Mouse (Mus musculus): Measurements from ENCODE around the gene Catsper3. TPM values are rescaled to one million over a fixed set of nuclear protein-coding genes. Genes with fewer than 3 reads are reported as not detected.

The Catsper3 gene
- polyA plus RNA-seq, 1 experiment from 2014 or later: 0.19 TPM

- no peak for ATAC-seq
- Histone ChIP-seq H3K4me2 (ENCODE audit: low read length) (no peak overlapping the region), H3K27ac (ENCODE audit: low read length) (no peak overlapping the region), H3K9me3 (replicated peaks; ENCODE audit: control insufficient read depth, low read length, poor library complexity, severe bottlenecking) (no peaks in the 10 kb centered on the region), H3K4me1 (ENCODE audit: control insufficient read depth, insufficient read depth, low read length) (no peaks in the 10 kb centered on the region), H3K36me3 (ENCODE audit: control insufficient read depth, insufficient read depth, low read length) (no peaks in the 10 kb centered on the region), H3K27me3 (ENCODE audit: control insufficient read depth, insufficient read depth, low read depth, low read length) (peaks cover 37% of the 10 kb centered on the region), H3K4me3 (ENCODE audit: low read depth, low read length) (no peak overlapping the region), H3K9ac (ENCODE audit: low read depth, low read length) (no peak overlapping the region)
- WGBS: 61% methylated on average over 5 of the region's 5 CpGs
These were observed 38.1 kb downstream of the Catsper3 start for GRCm38 (mm10) chr13:55822499-55822898.

- 20% methylated on average over 10 of the region's 10 CpGs for WGBS
- Histone ChIP-seq H3K4me3 (ENCODE audit: low read depth, low read length) (no peak overlapping the region), H3K4me1 (ENCODE audit: control insufficient read depth, insufficient read depth, low read length) (no peaks in the 10 kb centered on the region), H3K36me3 (ENCODE audit: control insufficient read depth, insufficient read depth, low read length) (no peaks in the 10 kb centered on the region), H3K4me2 (ENCODE audit: low read length) (no peak overlapping the region), H3K27me3 (ENCODE audit: control insufficient read depth, insufficient read depth, low read depth, low read length) (peaks cover 47% of the 10 kb centered on the region), H3K9ac (ENCODE audit: low read depth, low read length) (no peak overlapping the region), H3K27ac (ENCODE audit: low read length) (no peak overlapping the region), H3K9me3 (replicated peaks; ENCODE audit: control insufficient read depth, low read length, poor library complexity, severe bottlenecking) (no peaks in the 10 kb centered on the region)
- ATAC-seq: no peak
These were observed 40.0 kb downstream of the Catsper3 start for GRCm38 (mm10) chr13:55824151-55824945.

GRCm38 (mm10) chr13:55825245-55825681, 40.9 kb downstream of the Catsper3 start:
- peaks cover 53% of the 10 kb centered on the region for H3K27me3 ChIP-seq (ENCODE audit: control insufficient read depth, insufficient read depth, low read depth, low read length)
- no peaks in the 10 kb centered on the region for H3K9me3 ChIP-seq (replicated peaks; ENCODE audit: control insufficient read depth, low read length, poor library complexity, severe bottlenecking)
- no peaks in the 10 kb centered on the region for H3K4me1 ChIP-seq (ENCODE audit: control insufficient read depth, insufficient read depth, low read length)
- no peak overlapping the region for H3K9ac ChIP-seq (ENCODE audit: low read depth, low read length)
- WGBS: under 1% methylated on average over 32 of the region's 32 CpGs
- no peak overlapping the region for H3K27ac ChIP-seq (ENCODE audit: low read length)
- H3K4me3 ChIP-seq (ENCODE audit: low read depth, low read length): no peak overlapping the region
- ATAC-seq: 0 out of 2 replicates have a peak, but pooled peaks have one; percentile 18
- H3K36me3 ChIP-seq (ENCODE audit: control insufficient read depth, insufficient read depth, low read length): no peaks in the 10 kb centered on the region
- H3K4me2 ChIP-seq (ENCODE audit: low read length): no peak overlapping the region

GRCm38 (mm10) chr13:55826008-55826671, 41.8 kb downstream of the Catsper3 start:
- no peaks in the 10 kb centered on the region for H3K9me3 ChIP-seq (replicated peaks; ENCODE audit: control insufficient read depth, low read length, poor library complexity, severe bottlenecking)
- H3K9ac ChIP-seq (ENCODE audit: low read depth, low read length): no peak overlapping the region
- 0 out of 2 replicates have a peak, but pooled peaks have one; percentile 9 for ATAC-seq
- peaks cover 4% of the 10 kb centered on the region for H3K4me1 ChIP-seq (ENCODE audit: control insufficient read depth, insufficient read depth, low read length)
- H3K4me2 ChIP-seq (ENCODE audit: low read length): no peak overlapping the region
- H3K27me3 ChIP-seq (ENCODE audit: control insufficient read depth, insufficient read depth, low read depth, low read length): peaks cover 59% of the 10 kb centered on the region
- no peak overlapping the region for H3K4me3 ChIP-seq (ENCODE audit: low read depth, low read length)
- WGBS: under 1% methylated on average over 56 of the region's 56 CpGs
- no peak overlapping the region for H3K27ac ChIP-seq (ENCODE audit: low read length)
- no peaks in the 10 kb centered on the region for H3K36me3 ChIP-seq (ENCODE audit: control insufficient read depth, insufficient read depth, low read length)

- peaks cover 59% of the 10 kb centered on the region for H3K27me3 ChIP-seq (ENCODE audit: control insufficient read depth, insufficient read depth, low read depth, low read length)
These were observed 42.7 kb downstream of the Catsper3 start for GRCm38 (mm10) chr13:55826796-55827678.

GRCm38 (mm10) chr13:55827679-55828140, 43.3 kb downstream of the Catsper3 start:
- Histone ChIP-seq H3K4me1 (ENCODE audit: control insufficient read depth, insufficient read depth, low read length) (peaks cover 9% of the 10 kb centered on the region), H3K36me3 (ENCODE audit: control insufficient read depth, insufficient read depth, low read length) (no peaks in the 10 kb centered on the region), H3K9ac (ENCODE audit: low read depth, low read length) (no peak overlapping the region), H3K4me3 (ENCODE audit: low read depth, low read length) (no peak overlapping the region), H3K4me2 (ENCODE audit: low read length) (no peak overlapping the region), H3K27me3 (ENCODE audit: control insufficient read depth, insufficient read depth, low read depth, low read length) (peaks cover 60% of the 10 kb centered on the region), H3K27ac (ENCODE audit: low read length) (no peak overlapping the region), H3K9me3 (replicated peaks; ENCODE audit: control insufficient read depth, low read length, poor library complexity, severe bottlenecking) (no peaks in the 10 kb centered on the region)
- 1% methylated on average over 6 of the region's 6 CpGs for WGBS
- no peak for ATAC-seq

More at GRCm38 (mm10) chr13:55826796-55827678, 42.7 kb downstream of the Catsper3 start:
- Histone ChIP-seq H3K9me3 (replicated peaks; ENCODE audit: control insufficient read depth, low read length, poor library complexity, severe bottlenecking) (no peaks in the 10 kb centered on the region), H3K4me2 (ENCODE audit: low read length) (no peak overlapping the region), H3K27ac (ENCODE audit: low read length) (no peak overlapping the region), H3K4me1 (ENCODE audit: control insufficient read depth, insufficient read depth, low read length) (peaks cover 9% of the 10 kb centered on the region), H3K9ac (ENCODE audit: low read depth, low read length) (no peak overlapping the region), H3K36me3 (ENCODE audit: control insufficient read depth, insufficient read depth, low read length) (no peaks in the 10 kb centered on the region), H3K4me3 (ENCODE audit: low read depth, low read length) (no peak overlapping the region)
- 4% methylated on average over 13 of the region's 13 CpGs for WGBS
- no peak for ATAC-seq

- no peak for ATAC-seq
These were observed 44.0 kb downstream of the Catsper3 start for GRCm38 (mm10) chr13:55828141-55829017.

More at GRCm38 (mm10) chr13:55828141-55829017, 44.0 kb downstream of the Catsper3 start:
- Histone ChIP-seq H3K36me3 (ENCODE audit: control insufficient read depth, insufficient read depth, low read length) (no peaks in the 10 kb centered on the region), H3K4me3 (ENCODE audit: low read depth, low read length) (no peak overlapping the region), H3K9me3 (replicated peaks; ENCODE audit: control insufficient read depth, low read length, poor library complexity, severe bottlenecking) (no peaks in the 10 kb centered on the region), H3K27ac (ENCODE audit: low read length) (no peak overlapping the region), H3K9ac (ENCODE audit: low read depth, low read length) (no peak overlapping the region), H3K4me1 (ENCODE audit: control insufficient read depth, insufficient read depth, low read length) (peaks cover 9% of the 10 kb centered on the region), H3K4me2 (ENCODE audit: low read length) (no peak overlapping the region), H3K27me3 (ENCODE audit: control insufficient read depth, insufficient read depth, low read depth, low read length) (peaks cover 60% of the 10 kb centered on the region)
- WGBS: 1% methylated on average over 50 of the region's 50 CpGs

All from midbrain, embryonic 16.5 days (tissue).